In the genomic region with DNA sequence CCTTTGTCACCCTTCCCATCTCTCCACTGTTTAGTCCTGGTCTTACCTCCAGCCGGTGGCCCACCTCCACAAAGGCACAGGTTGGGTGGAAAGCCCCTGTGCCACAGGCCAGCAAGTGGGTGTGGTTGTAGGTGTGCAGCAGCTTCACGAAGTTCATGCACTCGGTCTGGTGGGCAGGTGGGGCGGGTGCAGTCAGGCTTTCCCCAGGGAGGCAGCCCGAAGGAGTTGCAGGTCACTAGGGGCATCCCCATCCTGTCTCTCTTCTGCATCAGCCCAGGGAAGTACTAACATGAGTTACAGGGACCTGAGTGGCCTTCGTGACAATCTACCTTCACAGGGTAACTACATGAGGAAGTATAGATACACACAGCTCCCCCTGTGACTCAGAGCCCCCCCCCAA, we compare ENCODE assay signal across 30 mouse cellular contexts. TPM values are rescaled to one million over a fixed set of nuclear protein-coding genes. Genes with fewer than 3 reads are reported as not detected.
A peak's percentile ranks its signal among the peaks of the same experiment; 100 is the strongest.
DNase-seq lines count a peak whose midpoint lies in the region; ATAC-seq and TF ChIP-seq lines count a peak whose summit lies in the region.
"Had no signal": no experiment of that assay in that cellular context is flagged by ENCODE, and none has a peak within 500 bp of the region (broad histone marks: within the 10 kb centered on the region; RNA-seq: fewer than 3 reads in every experiment).

No protein-coding gene starts in this region.

- no peak for DNase-seq in forebrain, embryonic 10.5 days (ENCODE audit: extremely low spot score, low spot score)
- DNase-seq in midbrain, embryonic 10.5 days (ENCODE audit: low spot score), result no peak
- DNase-seq in midbrain, postnatal 0 days (ENCODE audit: low spot score), result no peak
- DNase-seq in CH12.LX (ENCODE audit: extremely low read depth), result peak; percentile 85
- DNase-seq in ovary, adult 18-20 months (ENCODE audit: low spot score), result no peak
- no peak for DNase-seq in forebrain, embryonic 14.5 days (ENCODE audit: low spot score)
- DNase-seq: adrenal gland, postnatal 25 days; cerebellum, adult 11-12 months; cerebellum, adult 9-11 months; embryo, embryonic 11 days; gastrocnemius, postnatal 25 days; heart, adult 18-20 months; heart, postnatal 4 days; kidney, adult 8-10 months; layer of hippocampus, postnatal 36 days; left cerebral cortex, postnatal 4 days; liver; midbrain, embryonic 14.5 days; thymus, adult 2 months; thymus, postnatal 36 days had no signal

- no peak overlapping the region for H3K4me2 ChIP-seq in forebrain, embryonic 13.5 days
- no peak overlapping the region for H3K4me2 ChIP-seq in midbrain, postnatal 0 days (ENCODE audit: low read depth, low read length, poor library complexity, severe bottlenecking)
- peak overlapping the region; percentile 0; the same call in 1 of the 2 replicates for H3K4me2 ChIP-seq in CH12.LX (ENCODE audit: insufficient read depth, low read depth, poor library complexity, severe bottlenecking)
- H3K4me2 ChIP-seq in forebrain, embryonic 14.5 days (ENCODE audit: low read length), result no peak overlapping the region
- H3K4me2 ChIP-seq: heart, embryonic 11.5 days; hindbrain, embryonic 14.5 days had no signal

- H3K27ac ChIP-seq in forebrain, embryonic 10.5 days, result peak overlapping the region; percentile 85
- no peak overlapping the region for H3K27ac ChIP-seq in forebrain, embryonic 13.5 days
- peak overlapping the region; percentile 83 for H3K27ac ChIP-seq in midbrain, embryonic 10.5 days (replicated peaks)
- H3K27ac ChIP-seq in midbrain, postnatal 0 days (ENCODE audit: low read depth, low read length), result no peak overlapping the region
- H3K27ac ChIP-seq in CH12.LX (ENCODE audit: insufficient read depth, low read depth), result no peak overlapping the region
- H3K27ac ChIP-seq in forebrain, embryonic 14.5 days (ENCODE audit: low read depth, low read length), result no peak overlapping the region
- H3K27ac ChIP-seq: liver, embryonic 14.5 days; lung, embryonic 15.5 days had no signal

- H3K4me1 ChIP-seq in forebrain, embryonic 10.5 days, result peaks cover 75% of the 10 kb centered on the region
- H3K4me1 ChIP-seq in forebrain, embryonic 13.5 days, result peaks cover 49% of the 10 kb centered on the region
- peaks cover 72% of the 10 kb centered on the region for H3K4me1 ChIP-seq in midbrain, embryonic 10.5 days
- H3K4me1 ChIP-seq in midbrain, postnatal 0 days (ENCODE audit: insufficient read depth, low read length), result no peaks in the 10 kb centered on the region
- H3K4me1 ChIP-seq in CH12.LX (ENCODE audit: control insufficient read depth in 1 of 2, insufficient read depth in 2 of 2), result peaks cover 27 to 63% of the 10 kb centered on the region in 2 experiments
- H3K4me1 ChIP-seq in forebrain, embryonic 14.5 days (ENCODE audit: control insufficient read depth, insufficient read depth, low read length), result peaks cover 3% of the 10 kb centered on the region; the same call in 1 of the 2 replicates

- dilution Hi-C loops in CH12.LX (cut with MboI; ENCODE audit: extremely low pct_ligation_motif_present, extremely low pct_unique_long_range_greater_than_20kb, low sequenced_read_pairs), result no loop called here

- H3K79me2 ChIP-seq in CH12.LX (replicated peaks; ENCODE audit: control insufficient read depth, extremely low read depth, insufficient read depth, poor library complexity, severe bottlenecking), result no peaks in the 10 kb centered on the region

- no peak overlapping the region for H3K4me3 ChIP-seq in forebrain, embryonic 10.5 days
- H3K4me3 ChIP-seq in forebrain, embryonic 13.5 days, result no peak overlapping the region
- H3K4me3 ChIP-seq in midbrain, embryonic 10.5 days, result no peak overlapping the region
- H3K4me3 ChIP-seq in midbrain, postnatal 0 days (ENCODE audit: low read depth, low read length), result no peak overlapping the region
- no peak overlapping the region for H3K4me3 ChIP-seq in CH12.LX (replicated peaks in 1 of 3; ENCODE audit: low read depth in 2 of 3, low read length in 2 of 3, poor library complexity in 1 of 3)
- no peak overlapping the region for H3K4me3 ChIP-seq in forebrain, embryonic 14.5 days (ENCODE audit: low read depth, low read length)
- H3K4me3 ChIP-seq: embryonic facial prominence, embryonic 13.5 days; lung, embryonic 15.5 days had no signal

- H3K9ac ChIP-seq in forebrain, embryonic 13.5 days, result no peak overlapping the region
- H3K9ac ChIP-seq in midbrain, postnatal 0 days (replicated peaks; ENCODE audit: low read length, poor library complexity, severe bottlenecking), result no peak overlapping the region
- no peak overlapping the region for H3K9ac ChIP-seq in CH12.LX (ENCODE audit: insufficient read depth, low read depth)
- H3K9ac ChIP-seq in forebrain, embryonic 14.5 days (ENCODE audit: low read length), result no peak overlapping the region
- H3K9ac ChIP-seq: liver, embryonic 14.5 days; lung, embryonic 15.5 days had no signal

- 0 out of 2 replicates have a peak, but pooled peaks have one; percentile 50 for TF ChIP-seq EP300 in CH12.LX (IDR thresholded peaks at IDR 0.05; ENCODE audit: low read length)

- no peaks in the 10 kb centered on the region for H3K9me3 ChIP-seq in forebrain, embryonic 10.5 days
- H3K9me3 ChIP-seq in forebrain, embryonic 13.5 days (replicated peaks), result no peaks in the 10 kb centered on the region
- H3K9me3 ChIP-seq in midbrain, embryonic 10.5 days (replicated peaks), result no peaks in the 10 kb centered on the region
- no peaks in the 10 kb centered on the region for H3K9me3 ChIP-seq in midbrain, postnatal 0 days (ENCODE audit: low read length)
- H3K9me3 ChIP-seq in CH12.LX (replicated peaks; ENCODE audit: low read length), result no peaks in the 10 kb centered on the region
- no peaks in the 10 kb centered on the region for H3K9me3 ChIP-seq in forebrain, embryonic 14.5 days (replicated peaks; ENCODE audit: control insufficient read depth, low read length)
- H3K9me3 ChIP-seq: embryonic facial prominence, embryonic 13.5 days; lung, embryonic 15.5 days had no signal

- WGBS in forebrain, embryonic 10.5 days, result 86% methylated on average over 6 of the region's 6 CpGs
- WGBS in forebrain, embryonic 13.5 days, result 87% methylated on average over 6 of the region's 6 CpGs
- WGBS in midbrain, embryonic 10.5 days, result 84% methylated on average over 6 of the region's 6 CpGs
- WGBS in midbrain, postnatal 0 days, result 83% methylated on average over 6 of the region's 6 CpGs
- 83% methylated on average over 6 of the region's 6 CpGs for WGBS in forebrain, embryonic 14.5 days

- TF ChIP-seq POLR2A in CH12.LX (IDR thresholded peaks at IDR 0.05; ENCODE audit: low read depth, low read length), result no peak

- ATAC-seq in forebrain, embryonic 13.5 days, result no peak
- no peak for ATAC-seq in midbrain, postnatal 0 days (ENCODE audit: low FRiP score)
- peak; percentile 34; the same call in 1 of the 2 replicates for ATAC-seq in neutrophil, adult 5-6 weeks (ENCODE audit: extremely low read depth, insufficient number of reproducible peaks, low FRiP score, poor library complexity, severe bottlenecking)
- ATAC-seq in forebrain, embryonic 14.5 days, result no peak
- ATAC-seq: inflammation-experienced regulatory T-cells, adult 6 months had no signal

- TF ChIP-seq CTCF in midbrain, postnatal 0 days (IDR thresholded peaks at IDR 0.05), result no peak
- TF ChIP-seq CTCF in CH12.LX (conservative IDR thresholded peaks at IDR 0.05 in 1 of 2, IDR thresholded peaks at IDR 0.05 in 1 of 2; ENCODE audit: low read depth in 2 of 2, low read length in 2 of 2), result no peak

- peaks cover 62% of the 10 kb centered on the region for H3K27me3 ChIP-seq in forebrain, embryonic 10.5 days (ENCODE audit: poor library complexity, severe bottlenecking)
- H3K27me3 ChIP-seq in forebrain, embryonic 13.5 days, result no peaks in the 10 kb centered on the region
- peaks cover 60% of the 10 kb centered on the region for H3K27me3 ChIP-seq in midbrain, embryonic 10.5 days (ENCODE audit: low read depth, poor library complexity, severe bottlenecking)
- H3K27me3 ChIP-seq in midbrain, postnatal 0 days (ENCODE audit: insufficient read depth, low read length), result no peaks in the 10 kb centered on the region
- H3K27me3 ChIP-seq in CH12.LX (replicated peaks), result no peaks in the 10 kb centered on the region
- H3K27me3 ChIP-seq in forebrain, embryonic 14.5 days (replicated peaks; ENCODE audit: control insufficient read depth, insufficient read depth, low read length), result no peaks in the 10 kb centered on the region
- H3K27me3 ChIP-seq: embryonic facial prominence, embryonic 13.5 days had no signal

- no peaks in the 10 kb centered on the region for H3K36me3 ChIP-seq in forebrain, embryonic 10.5 days (replicated peaks)
- H3K36me3 ChIP-seq in forebrain, embryonic 13.5 days (ENCODE audit: poor library complexity, severe bottlenecking), result no peaks in the 10 kb centered on the region
- H3K36me3 ChIP-seq in midbrain, embryonic 10.5 days, result no peaks in the 10 kb centered on the region
- H3K36me3 ChIP-seq in midbrain, postnatal 0 days (ENCODE audit: insufficient read depth, low read length), result no peaks in the 10 kb centered on the region
- H3K36me3 ChIP-seq in CH12.LX (replicated peaks in 1 of 2; ENCODE audit: control insufficient read depth in 1 of 2, insufficient read depth in 1 of 2, low read length in 1 of 2), result peaks cover 4 to 35% of the 10 kb centered on the region in 2 experiments
- no peaks in the 10 kb centered on the region for H3K36me3 ChIP-seq in forebrain, embryonic 14.5 days (ENCODE audit: control insufficient read depth, insufficient read depth, low read length)
- H3K36me3 ChIP-seq: lung, embryonic 15.5 days had no signal

- in situ Hi-C loops in CH12.LX (cut with MboI; ENCODE audit: low pct_ligation_motif_present, low pct_unique_long_range_greater_than_20kb, low sequenced_read_pairs), result no loop called here

- no peak; the same call in 1 of the 2 replicates for TF ChIP-seq RAD21 in CH12.LX (IDR thresholded peaks at IDR 0.05; ENCODE audit: low read depth, low read length)

RNA-seq across cellular contexts. Expression of a gene that starts 5.8 kb away (rescaled TPM):
- 1.4 and 2.0 TPM in 2 replicates for polyA plus RNA-seq in forebrain, embryonic 10.5 days (2016; fragmentation: Nextera tagmentation; extraction: Ambion mirVana)
- polyA plus RNA-seq in forebrain, embryonic 13.5 days (2015; fragmentation: Nextera tagmentation; extraction: Ambion mirVana), result 1.8 and 2.0 TPM in 2 replicates
- polyA plus RNA-seq in midbrain, embryonic 10.5 days (2016; fragmentation: Nextera tagmentation; extraction: Ambion mirVana), result 1.8 and 3.2 TPM in 2 replicates
- 5.7 and 16.7 TPM in 2 replicates for total RNA-seq in midbrain, postnatal 0 days (2014; rRNA removed)
- polyA plus RNA-seq in midbrain, postnatal 0 days (2015; fragmentation: Nextera tagmentation; extraction: Ambion mirVana), result 4.0 and 5.1 TPM in 2 replicates
- total RNA-seq in CH12.LX (2012; rRNA removed) (7.4 and 11.6 TPM in 2 replicates), CH12.LX (2014; rRNA removed) (8.0 and 8.2 TPM in 2 replicates)
- polyA plus RNA-seq in CH12.LX (2012; ENCODE audit: insufficient read length, low read depth), result 4.3 and 4.7 TPM in 2 replicates
- total RNA-seq in neutrophil, adult 5-6 weeks (2017), result 0.12 TPM in 2 replicates
- 0.85 and 1.3 TPM in 2 replicates for polyA plus RNA-seq in forebrain, embryonic 14.5 days (2014; fragmentation: Nextera tagmentation; extraction: Ambion mirVana)
- total RNA-seq: megakaryocyte, adult 5-6 weeks had no signal
- polyA plus RNA-seq: inflammation-experienced regulatory T-cells, adult 6 months had no signal

RNA-seq across cellular contexts. Expression of a gene that starts 15.8 kb away (rescaled TPM):
- 58.6 and 66.8 TPM in 2 replicates for polyA plus RNA-seq in forebrain, embryonic 10.5 days (2016; fragmentation: Nextera tagmentation; extraction: Ambion mirVana)
- 15.4 and 20.8 TPM in 2 replicates for polyA plus RNA-seq in forebrain, embryonic 13.5 days (2015; fragmentation: Nextera tagmentation; extraction: Ambion mirVana)
- 46.3 and 56.8 TPM in 2 replicates for polyA plus RNA-seq in midbrain, embryonic 10.5 days (2016; fragmentation: Nextera tagmentation; extraction: Ambion mirVana)
- 8.4 and 8.9 TPM in 2 replicates for total RNA-seq in midbrain, postnatal 0 days (2014; rRNA removed)
- 6.5 and 7.5 TPM in 2 replicates for polyA plus RNA-seq in midbrain, postnatal 0 days (2015; fragmentation: Nextera tagmentation; extraction: Ambion mirVana)
- 91.3 and 101 TPM in 2 replicates for total RNA-seq in CH12.LX (2012; rRNA removed)
- total RNA-seq in CH12.LX (2014; rRNA removed), result 57.7 and 62.8 TPM in 2 replicates
- 127 and 143 TPM in 2 replicates for polyA plus RNA-seq in CH12.LX (2012; ENCODE audit: insufficient read length, low read depth)
- total RNA-seq in neutrophil, adult 5-6 weeks (2017), result 11.2 and 20.1 TPM in 2 replicates
- 18.7 and 19.1 TPM in 2 replicates for polyA plus RNA-seq in forebrain, embryonic 14.5 days (2014; fragmentation: Nextera tagmentation; extraction: Ambion mirVana)

RNA-seq across cellular contexts. Expression of a gene that starts 22.6 kb away (rescaled TPM):
- polyA plus RNA-seq in forebrain, embryonic 10.5 days (2016; fragmentation: Nextera tagmentation; extraction: Ambion mirVana), result 0.42 and 0.47 TPM in 2 replicates
- polyA plus RNA-seq in forebrain, embryonic 13.5 days (2015; fragmentation: Nextera tagmentation; extraction: Ambion mirVana), result 1.1 and 1.5 TPM in 2 replicates
- polyA plus RNA-seq in midbrain, embryonic 10.5 days (2016; fragmentation: Nextera tagmentation; extraction: Ambion mirVana), result 0.62 and 0.96 TPM in 2 replicates
- total RNA-seq in midbrain, postnatal 0 days (2014; rRNA removed), result 1.1 and 4.3 TPM in 2 replicates
- polyA plus RNA-seq in midbrain, postnatal 0 days (2015; fragmentation: Nextera tagmentation; extraction: Ambion mirVana), result 1.8 and 2.2 TPM in 2 replicates
- total RNA-seq in CH12.LX (2012; rRNA removed) (0.13 TPM in 1 of 2 replicates, not detected in the other), CH12.LX (2014; rRNA removed) (0.12 TPM in 1 of 2 replicates, not detected in the other)
- polyA plus RNA-seq in CH12.LX (2012; ENCODE audit: insufficient read length, low read depth), result 0.14 and 0.21 TPM in 2 replicates
- total RNA-seq in neutrophil, adult 5-6 weeks (2017), result 2.2 TPM in 1 of 2 replicates, not detected in the other
- polyA plus RNA-seq in forebrain, embryonic 14.5 days (2014; fragmentation: Nextera tagmentation; extraction: Ambion mirVana), result 0.66 and 1.0 TPM in 2 replicates
- polyA plus RNA-seq: forebrain, embryonic 11.5 days had no signal

RNA-seq across cellular contexts. Expression of a gene that starts 24.6 kb away (rescaled TPM):
- polyA plus RNA-seq in forebrain, embryonic 10.5 days (2016; fragmentation: Nextera tagmentation; extraction: Ambion mirVana), result 13.9 and 17.9 TPM in 2 replicates
- polyA plus RNA-seq in forebrain, embryonic 13.5 days (2015; fragmentation: Nextera tagmentation; extraction: Ambion mirVana), result 14.5 and 17.9 TPM in 2 replicates
- 17.6 and 18.2 TPM in 2 replicates for polyA plus RNA-seq in midbrain, embryonic 10.5 days (2016; fragmentation: Nextera tagmentation; extraction: Ambion mirVana)
- 22.7 and 35.4 TPM in 2 replicates for total RNA-seq in midbrain, postnatal 0 days (2014; rRNA removed)
- 20.4 and 24.4 TPM in 2 replicates for polyA plus RNA-seq in midbrain, postnatal 0 days (2015; fragmentation: Nextera tagmentation; extraction: Ambion mirVana)
- total RNA-seq in CH12.LX (2012; rRNA removed) (4.4 and 4.8 TPM in 2 replicates), CH12.LX (2014; rRNA removed) (0.70 and 1.7 TPM in 2 replicates)
- polyA plus RNA-seq in CH12.LX (2012; ENCODE audit: insufficient read length, low read depth), result 5.5 and 9.3 TPM in 2 replicates
- total RNA-seq in neutrophil, adult 5-6 weeks (2017), result 8.0 and 8.7 TPM in 2 replicates
- polyA plus RNA-seq in forebrain, embryonic 14.5 days (2014; fragmentation: Nextera tagmentation; extraction: Ambion mirVana), result 17.4 and 18.7 TPM in 2 replicates

RNA-seq across cellular contexts. Expression of a gene that starts 26.5 kb away (rescaled TPM):
- polyA plus RNA-seq in forebrain, embryonic 10.5 days (2016; fragmentation: Nextera tagmentation; extraction: Ambion mirVana), result 6.8 and 7.4 TPM in 2 replicates
- polyA plus RNA-seq in forebrain, embryonic 13.5 days (2015; fragmentation: Nextera tagmentation; extraction: Ambion mirVana), result 8.4 and 8.5 TPM in 2 replicates
- polyA plus RNA-seq in midbrain, embryonic 10.5 days (2016; fragmentation: Nextera tagmentation; extraction: Ambion mirVana), result 6.8 and 9.3 TPM in 2 replicates
- 2.4 and 3.5 TPM in 2 replicates for total RNA-seq in midbrain, postnatal 0 days (2014; rRNA removed)
- 2.5 and 2.9 TPM in 2 replicates for polyA plus RNA-seq in midbrain, postnatal 0 days (2015; fragmentation: Nextera tagmentation; extraction: Ambion mirVana)
- 0.38 and 0.59 TPM in 2 replicates for total RNA-seq in CH12.LX (2012; rRNA removed)
- 0.16 TPM in 1 of 2 replicates, not detected in the other for total RNA-seq in CH12.LX (2014; rRNA removed)
- 0.40 and 0.82 TPM in 2 replicates for polyA plus RNA-seq in CH12.LX (2012; ENCODE audit: insufficient read length, low read depth)
- total RNA-seq in neutrophil, adult 5-6 weeks (2017), result 2.6 and 2.8 TPM in 2 replicates
- polyA plus RNA-seq in forebrain, embryonic 14.5 days (2014; fragmentation: Nextera tagmentation; extraction: Ambion mirVana), result 2.6 and 3.3 TPM in 2 replicates

Comparison
In these comparisons a context has a peak if more than half of its experiments do, and no peak if none do; other contexts are left out.
1. H3K27ac ChIP-seq: peak in forebrain, embryonic 10.5 days (single experiment) and midbrain, embryonic 10.5 days (single experiment); none in forebrain, embryonic 13.5 days (single experiment), midbrain, postnatal 0 days (single experiment), CH12.LX (single experiment) and forebrain, embryonic 14.5 days (single experiment).